Mouse (Mus musculus) retina, postnatal 1 day (tissue): Measurements from ENCODE around the gene Rasgrp3.

ENCODE experiments used
- DNase-seq: peaks from one replicate; pipeline ENCODE4 v3.0.0-alpha.2; 2012

Rasgrp3 gene

DNA sequence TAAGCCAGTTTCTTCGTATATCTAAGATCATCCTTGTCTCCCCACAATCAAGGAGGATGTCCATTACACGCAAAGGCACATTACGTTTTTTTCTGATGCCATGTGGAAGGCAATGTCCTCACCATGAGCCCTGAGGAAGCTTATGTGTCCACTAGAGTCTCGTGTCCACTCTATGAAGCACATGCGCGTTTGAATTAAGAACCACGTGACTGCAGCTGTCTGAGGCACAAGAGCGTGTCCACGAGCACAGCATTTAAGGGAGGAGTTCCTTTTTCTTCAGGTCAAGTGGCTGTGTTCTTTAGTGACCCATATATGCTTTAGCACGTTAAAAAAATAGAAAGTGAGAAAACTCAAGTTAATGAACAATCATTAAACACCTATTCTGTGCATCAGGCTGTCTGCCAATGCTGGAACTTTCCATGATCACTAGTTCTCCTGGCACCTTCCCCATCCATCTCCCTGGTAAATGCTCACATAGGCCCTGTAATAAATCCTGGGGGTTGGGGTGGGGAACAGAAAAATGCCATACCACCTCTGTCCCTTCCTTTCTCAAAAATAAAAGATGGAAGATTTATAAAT lies 70.5 kb downstream of the Rasgrp3 start:
- DNase-seq = no peak

- DNase-seq = no peak
These were observed 71.3 kb downstream of the Rasgrp3 start for GRCm38 (mm10) chr17:75506708-75507641.

DNA sequence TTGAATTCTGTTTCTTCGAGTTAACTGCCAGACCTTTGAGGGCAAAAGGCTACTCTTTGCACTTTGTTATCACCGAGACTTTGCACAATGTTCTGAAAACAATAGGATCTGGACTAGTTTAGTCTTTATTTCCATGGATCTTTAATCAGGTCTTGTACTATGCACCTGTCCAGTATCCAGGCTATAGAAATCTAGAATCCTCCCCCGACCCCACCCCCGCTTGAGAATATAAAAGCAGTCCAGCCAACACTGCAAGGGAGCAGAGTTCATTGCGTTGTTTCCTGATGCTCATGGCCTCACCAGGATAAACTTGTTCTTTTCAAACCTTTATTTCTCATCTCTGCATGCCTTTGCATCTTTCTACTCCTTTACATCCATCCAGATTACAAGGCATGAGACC lies 73.6 kb downstream of the Rasgrp3 start:
- no peak for DNase-seq

GRCm38 (mm10) chr17:75516591-75516990 lies 80.9 kb downstream of the Rasgrp3 start:
- no peak for DNase-seq

DNA sequence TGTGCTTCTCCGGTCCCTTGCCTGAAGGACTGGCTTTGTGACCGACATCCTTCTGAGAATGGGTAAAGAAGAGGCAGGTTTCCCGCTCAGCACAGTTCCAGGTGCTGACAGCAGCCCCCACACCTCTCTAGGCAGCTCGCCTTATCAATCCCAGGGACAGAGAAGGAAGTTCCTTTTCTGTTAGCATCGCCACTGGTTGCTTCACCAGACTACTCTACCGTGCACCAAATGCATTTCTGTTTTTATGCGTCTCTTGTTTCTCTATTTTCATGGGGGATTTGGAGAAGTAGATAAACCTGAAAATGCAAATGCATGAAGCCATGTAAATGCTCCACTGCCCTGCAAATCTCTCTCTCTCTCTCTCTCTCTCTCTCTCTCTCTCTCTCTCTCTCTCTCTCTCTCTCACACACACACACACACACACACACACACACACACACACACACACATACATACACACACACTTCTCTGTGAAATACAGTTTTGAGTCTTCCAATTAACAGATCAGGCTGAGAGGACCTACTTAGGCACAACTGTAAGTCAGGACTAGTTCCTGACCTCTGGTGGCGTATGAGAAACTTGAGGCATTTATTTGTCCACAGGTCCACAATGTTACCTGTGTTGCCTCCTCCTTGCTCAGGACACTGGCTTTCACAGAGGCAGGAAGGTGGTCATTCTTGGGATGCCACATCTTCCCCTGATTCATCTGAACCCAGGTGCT lies 82.6 kb downstream of the Rasgrp3 start:
- no peak for DNase-seq

- DNase-seq = no peak
These were observed 83.7 kb downstream of the Rasgrp3 start for GRCm38 (mm10) chr17:75519239-75519900.

DNA sequence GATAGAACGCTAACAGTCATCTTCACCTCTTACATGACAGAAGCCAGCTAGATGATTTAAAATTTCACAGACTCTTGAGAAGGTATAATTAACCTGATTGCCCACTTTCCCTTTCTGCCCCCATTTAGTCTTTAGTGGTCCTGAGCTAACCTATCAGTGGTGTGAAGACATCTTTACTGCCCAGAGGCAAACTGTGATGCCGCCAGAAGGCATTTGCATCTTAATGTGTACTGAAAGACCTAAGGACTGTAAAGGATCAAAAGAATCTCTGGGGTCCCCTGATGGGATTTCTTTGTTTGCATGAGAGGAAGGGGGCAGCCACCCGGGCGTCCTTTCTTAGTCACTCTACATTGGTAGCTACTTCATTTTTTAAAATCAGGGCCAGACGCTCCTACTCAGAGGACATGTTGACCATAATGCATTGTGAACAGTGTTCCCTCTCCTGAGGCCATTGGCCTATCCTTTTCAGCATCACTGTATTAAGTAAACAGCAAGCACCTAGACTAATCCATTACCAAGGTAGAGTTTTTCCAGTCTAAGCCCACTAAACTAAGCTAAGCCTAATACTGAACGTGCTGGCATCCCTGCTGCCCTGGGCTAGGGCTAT lies 85.6 kb downstream of the Rasgrp3 start:
- no peak for DNase-seq

GRCm38 (mm10) chr17:75522347-75523065 lies 86.8 kb downstream of the Rasgrp3 start:
- no peak for DNase-seq

DNA sequence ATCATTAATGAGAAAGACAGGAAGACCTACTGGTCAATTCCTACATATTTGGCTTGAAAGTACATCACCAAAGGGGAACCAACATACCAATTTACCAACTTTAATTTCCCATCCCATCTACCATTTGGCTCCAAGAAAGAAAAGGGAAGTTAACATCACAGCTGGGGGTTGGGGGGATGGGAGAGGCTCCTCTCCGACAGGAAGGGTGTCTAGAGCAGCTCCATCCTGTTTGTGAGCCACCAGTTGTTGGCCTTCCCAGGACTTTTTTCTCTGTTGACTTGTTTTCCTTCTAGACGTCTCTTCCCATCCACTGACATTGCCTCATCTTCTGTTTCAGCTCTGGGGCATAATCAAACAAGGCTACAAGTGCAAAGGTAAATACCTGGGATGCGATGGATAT lies 88.1 kb downstream of the Rasgrp3 start:
- DNase-seq = no peak

DNA sequence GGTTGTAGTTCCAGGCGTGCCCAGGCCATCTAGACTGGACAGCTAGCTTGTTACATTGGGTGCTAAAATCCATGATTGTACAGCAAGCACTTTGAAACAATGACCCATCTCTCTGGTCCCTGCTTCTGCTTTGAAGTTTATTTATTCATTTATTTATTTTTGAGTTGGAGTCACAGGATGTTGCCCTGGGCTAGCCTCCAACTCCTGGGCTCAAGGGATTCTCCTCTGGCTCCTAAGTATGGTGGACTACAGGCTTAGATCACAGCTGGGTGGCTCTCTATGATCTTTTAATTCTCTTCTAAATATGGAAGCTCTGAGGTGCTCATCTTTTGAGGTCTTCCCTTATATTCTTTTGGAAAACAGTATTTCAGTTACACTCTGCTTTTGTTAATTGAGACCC lies 90.7 kb downstream of the Rasgrp3 start:
- DNase-seq = no peak

GRCm38 (mm10) chr17:75529222-75529935 lies 93.7 kb downstream of the Rasgrp3 start:
- DNase-seq = no peak

DNA sequence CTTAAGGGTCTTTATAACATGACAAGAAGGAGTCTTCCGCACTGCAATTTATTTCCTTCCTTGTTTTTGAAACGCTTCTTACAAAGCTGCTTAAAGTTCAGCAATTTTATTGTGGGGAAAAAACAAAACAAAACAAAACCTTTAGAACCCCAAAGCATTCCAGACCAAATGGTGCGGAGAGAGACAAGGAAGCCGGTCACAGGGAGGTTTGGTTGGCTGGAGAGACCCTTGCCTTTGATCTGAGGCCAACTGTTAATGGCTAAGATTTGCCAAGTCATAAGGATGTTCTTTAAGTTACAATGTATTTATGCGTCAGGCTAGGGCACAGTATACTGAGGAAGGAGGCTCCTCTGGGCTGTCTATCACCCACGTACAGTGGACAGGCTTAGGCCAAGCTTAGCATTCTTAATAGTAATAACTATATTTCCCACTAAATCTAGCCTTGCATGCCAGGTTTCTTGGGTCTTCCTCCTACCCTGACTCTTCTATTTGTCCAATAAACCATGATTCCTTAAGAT lies 96.8 kb downstream of the Rasgrp3 start:
- no peak for DNase-seq

GRCm38 (mm10) chr17:75534314-75535020 lies 98.8 kb downstream of the Rasgrp3 start:
- peak; percentile 11 for DNase-seq

DNA sequence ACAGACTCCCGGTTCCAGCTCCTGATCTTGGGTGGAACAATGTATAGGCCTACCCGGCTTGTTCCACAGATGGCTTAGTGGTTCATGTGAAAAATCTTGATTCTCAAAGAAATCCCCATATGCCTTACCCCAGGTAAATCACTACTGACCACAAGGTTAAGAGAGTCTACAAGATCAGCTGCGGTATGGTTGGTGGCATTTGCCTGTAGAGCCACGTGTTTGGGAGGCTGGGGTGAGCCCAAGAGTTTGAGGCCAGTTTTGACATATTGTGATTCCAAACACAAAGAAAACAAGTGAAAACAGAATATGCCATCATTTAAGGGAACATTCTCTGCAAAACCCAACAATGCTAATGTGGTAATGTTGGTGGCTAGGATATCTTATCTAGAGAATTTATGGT lies 99.9 kb downstream of the Rasgrp3 start:
- no peak for DNase-seq

DNA sequence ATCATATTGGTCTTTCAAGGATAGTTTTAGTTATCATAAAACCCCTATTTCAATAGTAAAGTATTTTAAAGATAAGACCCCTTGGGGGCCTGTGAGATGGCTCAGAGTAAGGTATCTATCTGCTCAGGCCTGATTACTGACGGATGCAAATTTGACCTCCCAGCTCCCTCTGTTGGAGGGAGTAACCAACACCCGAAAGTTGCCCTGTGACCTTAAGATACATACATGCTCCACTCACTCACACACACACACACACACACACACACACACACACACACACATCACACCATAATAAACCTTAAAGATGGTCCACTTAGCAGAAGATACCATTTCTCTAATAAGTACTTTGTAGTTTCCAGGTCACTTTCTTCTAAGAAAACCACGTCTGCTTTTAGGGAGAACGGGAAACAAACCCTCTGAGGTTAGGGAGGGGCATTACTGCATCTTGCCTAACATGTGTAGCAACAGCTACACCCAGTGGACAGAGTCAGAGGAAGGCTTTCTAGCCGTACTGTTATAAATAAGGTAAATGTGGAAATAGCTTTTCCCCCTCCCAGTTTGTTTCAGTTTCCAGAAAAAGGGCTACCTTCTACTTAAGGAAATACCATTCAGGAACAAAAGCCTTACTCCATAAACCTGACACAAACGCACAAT lies 100.8 kb downstream of the Rasgrp3 start:
- peak; percentile 44 for DNase-seq

GRCm38 (mm10) chr17:75537050-75537445 lies 101.4 kb downstream of the Rasgrp3 start:
- no peak for DNase-seq

DNA sequence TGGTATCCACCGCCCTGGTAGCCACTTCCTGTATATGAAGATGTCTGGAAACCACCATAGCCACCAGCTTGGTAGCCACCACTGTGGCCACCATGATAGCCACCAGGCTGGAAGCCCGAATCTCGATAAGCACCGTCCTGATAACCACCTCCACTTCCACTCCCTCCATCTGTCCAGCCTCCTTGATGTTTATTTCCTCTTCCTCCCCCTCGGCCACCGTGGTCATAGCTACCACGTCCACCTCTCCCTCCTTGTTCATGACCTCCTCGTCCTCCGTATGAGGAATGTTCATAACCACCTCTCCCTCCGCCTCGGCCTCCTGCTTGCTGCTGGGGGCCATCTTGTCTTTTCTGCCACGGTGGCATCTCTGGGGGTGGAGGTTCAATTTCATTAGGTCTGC lies 102.7 kb downstream of the Rasgrp3 start:
- DNase-seq = no peak

DNA sequence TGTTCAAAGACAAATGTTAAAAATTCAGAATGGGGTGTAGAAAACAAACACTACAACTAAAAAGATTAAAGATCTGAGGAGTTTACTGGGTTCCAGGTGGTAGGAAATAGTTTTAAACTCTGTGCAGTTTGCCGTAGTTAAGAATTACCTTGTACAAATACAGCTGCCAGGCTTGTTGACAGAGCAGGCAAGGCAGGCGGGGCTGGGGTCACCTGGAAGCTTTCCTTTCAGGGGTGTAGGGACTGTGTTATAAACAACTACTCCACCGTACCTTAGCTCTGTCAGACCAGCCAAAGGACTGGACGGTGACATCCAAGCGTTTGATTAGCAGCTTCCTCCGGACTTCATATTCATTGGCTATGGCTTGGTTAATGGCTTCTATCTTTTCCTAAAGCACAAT lies 103.4 kb downstream of the Rasgrp3 start:
- no peak for DNase-seq

DNA sequence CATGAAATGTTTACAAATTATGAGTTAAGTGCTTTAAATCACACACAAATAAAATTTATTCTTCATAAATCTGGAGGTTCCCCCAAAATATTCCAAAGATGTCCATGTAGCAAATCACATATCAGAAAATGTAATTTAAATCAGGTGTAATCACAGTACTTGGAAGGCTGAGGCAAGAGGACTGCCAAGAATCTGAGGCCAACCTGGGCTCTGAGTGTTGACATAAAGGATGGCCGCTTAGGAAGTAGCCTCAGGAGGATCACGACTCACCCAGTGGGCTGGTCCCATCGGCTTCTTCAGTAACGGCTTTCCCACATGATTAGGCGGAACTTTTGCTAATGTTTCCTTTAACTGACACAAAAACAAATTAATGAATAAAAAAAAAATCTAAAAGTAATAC lies 104.1 kb downstream of the Rasgrp3 start:
- no peak for DNase-seq

GRCm38 (mm10) chr17:75543434-75543833 lies 107.7 kb downstream of the Rasgrp3 start:
- DNase-seq = no peak
